15 mouse cellular contexts compared by ENCODE assay signal in genomic region chr9:118608556-118608955, GRCm38 (mm10). TPM values are rescaled to one million over a fixed set of nuclear protein-coding genes. Genes with fewer than 3 reads are reported as not detected.
A peak's percentile ranks its signal among the peaks of the same experiment; 100 is the strongest.
DNase-seq lines count a peak whose midpoint lies in the region; ATAC-seq and TF ChIP-seq lines count a peak whose summit lies in the region.
"Had no signal": no experiment of that assay in that cellular context is flagged by ENCODE, and none has a peak within 500 bp of the region (broad histone marks: within the 10 kb centered on the region; RNA-seq: fewer than 3 reads in every experiment).

No protein-coding gene starts in this region.

- 46% methylated on average over 4 of the region's 4 CpGs for WGBS in heart, embryonic 10.5 days
- 55% methylated on average over 4 of the region's 4 CpGs for WGBS in lung, embryonic 15.5 days
- WGBS in lung, adult 2 months, result 58% methylated on average over 4 of the region's 4 CpGs
- WGBS in heart, embryonic 13.5 days, result 42% methylated on average over 4 of the region's 4 CpGs
- 57% methylated on average over 4 of the region's 4 CpGs for WGBS in liver, postnatal 0 days (ENCODE audit: insufficient replicate concordance)

- H3K27ac ChIP-seq in heart, embryonic 10.5 days, result 0 out of 2 replicates have a peak overlapping the region, but pooled peaks have one; percentile 16
- no peak overlapping the region for H3K27ac ChIP-seq in lung, embryonic 15.5 days
- no peak overlapping the region; the same call in 1 of the 2 replicates for H3K27ac ChIP-seq in heart, embryonic 13.5 days (replicated peaks)
- H3K27ac ChIP-seq in liver, postnatal 0 days (ENCODE audit: low read depth), result no peak overlapping the region
- H3K27ac ChIP-seq: hindbrain, embryonic 12.5 days had no signal

- H3K9ac ChIP-seq in lung, embryonic 15.5 days, result no peak overlapping the region
- H3K9ac ChIP-seq in heart, embryonic 13.5 days, result peak overlapping the region; percentile 66; the same call in 1 of the 2 replicates
- H3K9ac ChIP-seq in liver, postnatal 0 days (replicated peaks), result no peak overlapping the region
- H3K9ac ChIP-seq: hindbrain, embryonic 12.5 days had no signal

- H3K4me2 ChIP-seq in lung, embryonic 15.5 days, result peak overlapping the region; percentile 97
- peak overlapping the region; percentile 86 for H3K4me2 ChIP-seq in heart, embryonic 13.5 days
- H3K4me2 ChIP-seq in liver, postnatal 0 days (ENCODE audit: low read depth, low read length), result peak overlapping the region; percentile 33; the same call in 1 of the 2 replicates

- no peak for DNase-seq in heart, embryonic 10.5 days (ENCODE audit: low spot score)
- DNase-seq in heart, adult 8-10 months (ENCODE audit: low spot score), result no peak
- no peak for DNase-seq in lung, adult 2 months
- no peak for DNase-seq in liver, postnatal 0 days
- DNase-seq in adrenal gland, adult 2 months, result no peak
- no peak for DNase-seq in testis, postnatal 10 days (ENCODE audit: low spot score)
- DNase-seq: B cell, adult 2 months; cerebellum, adult 2 months; gastrocnemius, postnatal 10 days; kidney, postnatal 14 days; layer of hippocampus, postnatal 36 days had no signal

- H3K9me3 ChIP-seq in heart, embryonic 10.5 days, result no peaks in the 10 kb centered on the region
- no peaks in the 10 kb centered on the region for H3K9me3 ChIP-seq in lung, embryonic 15.5 days
- H3K9me3 ChIP-seq in heart, embryonic 13.5 days, result no peaks in the 10 kb centered on the region
- H3K9me3 ChIP-seq in liver, postnatal 0 days (ENCODE audit: low read length), result no peaks in the 10 kb centered on the region
- H3K9me3 ChIP-seq: hindbrain, embryonic 12.5 days had no signal

- H3K27me3 ChIP-seq in heart, embryonic 10.5 days (ENCODE audit: insufficient read depth, poor library complexity, severe bottlenecking), result peaks cover 59% of the 10 kb centered on the region
- peaks cover 9% of the 10 kb centered on the region for H3K27me3 ChIP-seq in lung, embryonic 15.5 days
- peaks cover 33% of the 10 kb centered on the region for H3K27me3 ChIP-seq in heart, embryonic 13.5 days (replicated peaks)
- H3K27me3 ChIP-seq in liver, postnatal 0 days (ENCODE audit: insufficient read depth, low read length), result peaks cover 19% of the 10 kb centered on the region

- peaks cover 60% of the 10 kb centered on the region for H3K4me1 ChIP-seq in heart, embryonic 10.5 days
- H3K4me1 ChIP-seq in lung, embryonic 15.5 days, result peaks cover 38% of the 10 kb centered on the region
- H3K4me1 ChIP-seq in lung, adult 2 months (ENCODE audit: control insufficient read depth, insufficient read depth, low read length), result peaks cover 10% of the 10 kb centered on the region; the same call in 1 of the 2 replicates
- peaks cover 72% of the 10 kb centered on the region for H3K4me1 ChIP-seq in heart, embryonic 13.5 days
- peaks cover 9% of the 10 kb centered on the region for H3K4me1 ChIP-seq in liver, postnatal 0 days (ENCODE audit: insufficient read depth)

- no peak for TF ChIP-seq CTCF in lung, adult 2 months (IDR thresholded peaks at IDR 0.05; ENCODE audit: insufficient read depth, low read length)
- no peak for TF ChIP-seq CTCF in liver, postnatal 0 days (IDR thresholded peaks at IDR 0.05; ENCODE audit: low read depth)

- no peak for TF ChIP-seq EP300 in liver, postnatal 0 days (IDR thresholded peaks at IDR 0.05; ENCODE audit: low read depth)

- H3K4me3 ChIP-seq in heart, embryonic 10.5 days, result peak overlapping the region; percentile 31; the same call in 1 of the 2 replicates
- H3K4me3 ChIP-seq in lung, embryonic 15.5 days, result peak overlapping the region; percentile 62; the same call in 1 of the 2 replicates
- H3K4me3 ChIP-seq in lung, adult 2 months (replicated peaks; ENCODE audit: extremely low read depth, low read depth, low read length), result no peak overlapping the region
- peak overlapping the region; percentile 82 for H3K4me3 ChIP-seq in heart, embryonic 13.5 days
- no peak overlapping the region for H3K4me3 ChIP-seq in liver, postnatal 0 days (ENCODE audit: low read depth, low read length)

- H3K36me3 ChIP-seq in heart, embryonic 10.5 days, result no peaks in the 10 kb centered on the region
- no peaks in the 10 kb centered on the region for H3K36me3 ChIP-seq in lung, embryonic 15.5 days
- H3K36me3 ChIP-seq in heart, embryonic 13.5 days, result no peaks in the 10 kb centered on the region
- H3K36me3 ChIP-seq in liver, postnatal 0 days (replicated peaks; ENCODE audit: insufficient read depth, low read length), result no peaks in the 10 kb centered on the region
- H3K36me3 ChIP-seq: hindbrain, embryonic 12.5 days had no signal

- no peak for ATAC-seq in lung, embryonic 15.5 days (ENCODE audit: borderline replicate concordance, extremely low read depth, low FRiP score, low TSS enrichment)
- no peak for ATAC-seq in heart, embryonic 13.5 days (ENCODE audit: extremely low read depth, insufficient number of reproducible peaks, low FRiP score, low TSS enrichment)
- ATAC-seq in liver, postnatal 0 days, result no peak
- ATAC-seq: activated CD4-positive, CD25-positive, alpha-beta regulatory T cell, adult 4 months had no signal

- no peak for TF ChIP-seq POLR2A in lung, adult 2 months (IDR thresholded peaks at IDR 0.05; ENCODE audit: borderline replicate concordance, extremely low read depth, low read depth, low read length)

RNA-seq across cellular contexts. Expression of gene Itga9, which starts 2.1 kb away (rescaled TPM):
- polyA plus RNA-seq in heart, embryonic 10.5 days (2016; fragmentation: Nextera tagmentation; extraction: Ambion mirVana), result 8.3 and 8.9 TPM in 2 replicates
- total RNA-seq in heart, adult 8-10 months (2022), result 10 to 100 TPM; 24.9 to 42.6 (median 36.7) TPM
- 23.4 and 23.8 TPM in 2 replicates for polyA plus RNA-seq in lung, embryonic 15.5 days (2015; fragmentation: Nextera tagmentation; extraction: Ambion mirVana)
- polyA plus RNA-seq in lung, adult 2 months (2012; rRNA removed), result 54.0 and 66.2 TPM in 2 replicates
- polyA plus RNA-seq in heart, embryonic 13.5 days (2015; fragmentation: Nextera tagmentation; extraction: Ambion mirVana), result 6.5 and 8.4 TPM in 2 replicates
- 3.8 and 4.8 TPM in 2 replicates for polyA plus RNA-seq in liver, postnatal 0 days (2015; fragmentation: Nextera tagmentation; extraction: Ambion mirVana)
- 10 to 100 TPM; 43.4 to 58.9 TPM for total RNA-seq in adrenal gland, adult 2 months (2021)
- polyA plus RNA-seq in adrenal gland, adult 2 months (2012; rRNA removed), result 67.2 and 95.2 TPM in 2 replicates

Comparison
In these comparisons a context has a peak if more than half of its experiments do, and no peak if none do; other contexts are left out.
1. H3K4me3 ChIP-seq: peak in heart, embryonic 10.5 days (single experiment), lung, embryonic 15.5 days (single experiment) and heart, embryonic 13.5 days (single experiment); none in lung, adult 2 months (single experiment) and liver, postnatal 0 days (single experiment).
2. H3K4me2 ChIP-seq: peak in every context shown above with its lines; median percentile 97 in lung, embryonic 15.5 days; 86 in heart, embryonic 13.5 days; 33 in liver, postnatal 0 days.